Mouse (Mus musculus) limb, embryonic 13.5 days (tissue): ENCODE measurements at regions not wholly inside any gene's neighbourhood (a gene's known extent, or its start where the extent isn't known, plus 50 kb on each side); places are given as distances from the start of the nearest gene placed in this dataset.

Experiments used
- ATAC-seq: fragments of 200-750 bp; cut with Nextera tagmentation; 2 replicates; pipeline ENCODE4 v1.8.0; 2017; ENCODE audit warnings: low read depth, moderate number of reproducible peaks, moderate TSS enrichment; ENCODE audit not compliant: low FRiP score
- H3K27ac ChIP-seq: fragments of 300-500 bp; sonication (generic); 2 replicates; pipeline ENCODE4 v1.5.1; 2015; ENCODE audit warnings: inconsistent platforms, mild to moderate bottlenecking, moderate library complexity
- H3K27me3 ChIP-seq: fragments of 300-500 bp; sonication (generic); 2 replicates; pipeline ENCODE4 v1.6.1; 2015; ENCODE audit warnings: mild to moderate bottlenecking, inconsistent platforms
- H3K36me3 ChIP-seq: fragments of 300-500 bp; sonication (generic); 2 replicates; pipeline ENCODE4 v1.6.1; 2015; ENCODE audit warnings: inconsistent platforms, mild to moderate bottlenecking, moderate library complexity
- H3K4me1 ChIP-seq: fragments of 300-500 bp; sonication (generic); 2 replicates; pipeline ENCODE4 v1.6.1; 2015; ENCODE audit warnings: inconsistent platforms
- H3K4me2 ChIP-seq: fragments of 300-500 bp; sonication (generic); replicated peaks from 2 replicates; pipeline ENCODE4 v1.6.1; 2015; ENCODE audit warnings: inconsistent platforms, mild to moderate bottlenecking, moderate library complexity
- H3K4me3 ChIP-seq: fragments of 300-500 bp; sonication (generic); 2 replicates; pipeline ENCODE4 v1.5.1; 2015; ENCODE audit warnings: moderate library complexity, mild to moderate bottlenecking, inconsistent platforms
- H3K9ac ChIP-seq: fragments of 300-500 bp; sonication (generic); 2 replicates; pipeline ENCODE4 v1.6.1; 2015; ENCODE audit warnings: mild to moderate bottlenecking, inconsistent platforms
- H3K9me3 ChIP-seq: fragments of 300-500 bp; sonication (generic); 2 replicates; pipeline ENCODE4 v1.6.1; 2016; ENCODE audit warnings: inconsistent platforms
- WGBS: fragments of 180-500 bp; shearing (Covaris S2); methylation state at CpG from one replicate; pipeline ENCODE4 v1.1.7; 2015; 5-methylcytosine and 5-hydroxymethylcytosine counted together

- Histone ChIP-seq H3K27ac (no peak overlapping the region), H3K4me1 (no peaks in the 10 kb centered on the region), H3K9ac (no peak overlapping the region), H3K9me3 (no peaks in the 10 kb centered on the region), H3K4me3 (no peak overlapping the region), H3K36me3 (no peaks in the 10 kb centered on the region), H3K27me3 (no peaks in the 10 kb centered on the region), H3K4me2 (no peak overlapping the region)
- 45% methylated on average over 2 of the region's 2 CpGs for WGBS
- no peak for ATAC-seq
Measured at GRCm38 (mm10) chr4:52265196-52265595, 173.8 kb upstream of the Smc2 start.

GRCm38 (mm10) chr4:52282458-52282857, 156.6 kb upstream of the Smc2 start:
- Histone ChIP-seq H3K9ac (no peak overlapping the region), H3K27me3 (no peaks in the 10 kb centered on the region), H3K4me3 (no peak overlapping the region), H3K36me3 (no peaks in the 10 kb centered on the region), H3K27ac (no peak overlapping the region), H3K4me2 (no peak overlapping the region), H3K9me3 (no peaks in the 10 kb centered on the region), H3K4me1 (no peaks in the 10 kb centered on the region)
- no peak for ATAC-seq
- WGBS = 60% methylated on average over 3 of the region's 3 CpGs

GRCm38 (mm10) chr4:52284909-52285308, 154.1 kb upstream of the Smc2 start:
- Histone ChIP-seq H3K4me3 (no peak overlapping the region), H3K9me3 (no peaks in the 10 kb centered on the region), H3K4me2 (no peak overlapping the region), H3K27ac (no peak overlapping the region), H3K9ac (no peak overlapping the region), H3K36me3 (no peaks in the 10 kb centered on the region), H3K27me3 (no peaks in the 10 kb centered on the region), H3K4me1 (no peaks in the 10 kb centered on the region)
- no peak for ATAC-seq
- 73% methylated on average over 2 of the region's 2 CpGs for whole genome bisulfite sequencing

- no peaks in the 10 kb centered on the region for H3K9me3 ChIP-seq
- ATAC-seq = no peak
- no peaks in the 10 kb centered on the region for H3K27me3 ChIP-seq
- H3K27ac ChIP-seq = no peak overlapping the region
- no peak overlapping the region for H3K9ac ChIP-seq
- H3K4me2 ChIP-seq = no peak overlapping the region
- 88% methylated on average over 2 of the region's 2 CpGs for WGBS
- no peaks in the 10 kb centered on the region for H3K36me3 ChIP-seq
- H3K4me3 ChIP-seq = no peak overlapping the region
- H3K4me1 ChIP-seq = no peaks in the 10 kb centered on the region
Measured at GRCm38 (mm10) chr4:52293676-52294075, 145.4 kb upstream of the Smc2 start.

- Histone ChIP-seq H3K27ac (no peak overlapping the region), H3K4me3 (no peak overlapping the region), H3K4me2 (no peak overlapping the region), H3K36me3 (no peaks in the 10 kb centered on the region), H3K27me3 (no peaks in the 10 kb centered on the region), H3K9ac (no peak overlapping the region), H3K9me3 (no peaks in the 10 kb centered on the region), H3K4me1 (no peaks in the 10 kb centered on the region)
- 55% methylated on average over 3 of the region's 3 CpGs for WGBS
- no peak for ATAC-seq
Measured at GRCm38 (mm10) chr4:52299226-52299625, 139.8 kb upstream of the Smc2 start.

- Histone ChIP-seq H3K36me3 (no peaks in the 10 kb centered on the region), H3K9me3 (no peaks in the 10 kb centered on the region), H3K4me1 (no peaks in the 10 kb centered on the region), H3K4me2 (no peak overlapping the region), H3K27me3 (no peaks in the 10 kb centered on the region), H3K9ac (no peak overlapping the region), H3K4me3 (no peak overlapping the region), H3K27ac (no peak overlapping the region)
- no peak for ATAC-seq
- 64% methylated on average over 2 of the region's 2 CpGs for WGBS
Measured at GRCm38 (mm10) chr4:52301653-52302052, 137.4 kb upstream of the Smc2 start.

- H3K4me3 ChIP-seq = no peak overlapping the region
- no peak for ATAC-seq
- 34% methylated on average over 3 of the region's 3 CpGs for WGBS
Measured at GRCm38 (mm10) chr4:52324300-52324699, 114.7 kb upstream of the Smc2 start.

GRCm38 (mm10) chr4:52331361-52331951, 107.6 kb upstream of the Smc2 start:
- H3K36me3 ChIP-seq = no peaks in the 10 kb centered on the region
- H3K27ac ChIP-seq = peak overlapping the region; percentile 48; the same call in 1 of the 2 replicates
- peak; percentile 80 for ATAC-seq

More at GRCm38 (mm10) chr4:52324300-52324699, 114.7 kb upstream of the Smc2 start:
- H3K27me3 ChIP-seq = no peaks in the 10 kb centered on the region
- no peak overlapping the region for H3K4me2 ChIP-seq
- no peaks in the 10 kb centered on the region for H3K9me3 ChIP-seq
- H3K9ac ChIP-seq = no peak overlapping the region
- H3K27ac ChIP-seq = no peak overlapping the region
- no peaks in the 10 kb centered on the region for H3K36me3 ChIP-seq
- H3K4me1 ChIP-seq = no peaks in the 10 kb centered on the region

GRCm38 (mm10) chr4:52336365-52337017, 102.6 kb upstream of the Smc2 start:
- no peaks in the 10 kb centered on the region for H3K9me3 ChIP-seq
- WGBS = 68% methylated on average over 4 of the region's 4 CpGs
- H3K27me3 ChIP-seq = no peaks in the 10 kb centered on the region
- H3K9ac ChIP-seq = no peak overlapping the region
- peaks cover 3% of the 10 kb centered on the region; the same call in 1 of the 2 replicates for H3K4me1 ChIP-seq
- H3K36me3 ChIP-seq = no peaks in the 10 kb centered on the region
- H3K4me2 ChIP-seq = no peak overlapping the region
- H3K4me3 ChIP-seq = no peak overlapping the region
- no peak overlapping the region for H3K27ac ChIP-seq
- ATAC-seq = no peak

More at GRCm38 (mm10) chr4:52331361-52331951, 107.6 kb upstream of the Smc2 start:
- no peaks in the 10 kb centered on the region for H3K27me3 ChIP-seq
- no peak overlapping the region for H3K9ac ChIP-seq
- H3K4me2 ChIP-seq = no peak overlapping the region
- no peaks in the 10 kb centered on the region for H3K9me3 ChIP-seq
- 37% methylated on average over 1 of the region's 1 CpGs for WGBS
- H3K4me3 ChIP-seq = no peak overlapping the region
- H3K4me1 ChIP-seq = peaks cover 6% of the 10 kb centered on the region

- no peak for ATAC-seq
- Histone ChIP-seq H3K27ac (no peak overlapping the region), H3K36me3 (no peaks in the 10 kb centered on the region), H3K9ac (no peak overlapping the region), H3K9me3 (no peaks in the 10 kb centered on the region), H3K4me3 (no peak overlapping the region), H3K4me2 (no peak overlapping the region), H3K27me3 (no peaks in the 10 kb centered on the region), H3K4me1 (no peaks in the 10 kb centered on the region)
Measured at GRCm38 (mm10) chr4:52341245-52341644, 97.8 kb upstream of the Smc2 start.

GRCm38 (mm10) chr4:52361751-52362150, 77.3 kb upstream of the Smc2 start:
- WGBS = 60% methylated on average over 6 of the region's 6 CpGs
- no peaks in the 10 kb centered on the region for H3K9me3 ChIP-seq
- no peak overlapping the region for H3K9ac ChIP-seq
- H3K4me1 ChIP-seq = no peaks in the 10 kb centered on the region
- no peaks in the 10 kb centered on the region for H3K36me3 ChIP-seq
- H3K4me3 ChIP-seq = no peak overlapping the region
- no peak overlapping the region for H3K4me2 ChIP-seq
- ATAC-seq = no peak
- no peaks in the 10 kb centered on the region for H3K27me3 ChIP-seq
- H3K27ac ChIP-seq = no peak overlapping the region

- no peak overlapping the region for H3K27ac ChIP-seq
- no peaks in the 10 kb centered on the region for H3K27me3 ChIP-seq
- WGBS = 70% methylated on average over 4 of the region's 4 CpGs
- no peaks in the 10 kb centered on the region for H3K4me1 ChIP-seq
- no peak overlapping the region for H3K4me3 ChIP-seq
- no peaks in the 10 kb centered on the region for H3K9me3 ChIP-seq
- no peaks in the 10 kb centered on the region for H3K36me3 ChIP-seq
- H3K9ac ChIP-seq = no peak overlapping the region
- no peak for ATAC-seq
- H3K4me2 ChIP-seq = no peak overlapping the region
Measured at GRCm38 (mm10) chr4:52365866-52366265, 73.2 kb upstream of the Smc2 start.

GRCm38 (mm10) chr4:52368527-52368926, 70.5 kb upstream of the Smc2 start:
- WGBS = 86% methylated on average over 3 of the region's 3 CpGs
- ATAC-seq = no peak

More at GRCm38 (mm10) chr4:52368527-52368926, 70.5 kb upstream of the Smc2 start:
- Histone ChIP-seq H3K4me2 (no peak overlapping the region), H3K9me3 (no peaks in the 10 kb centered on the region), H3K4me3 (no peak overlapping the region), H3K27ac (no peak overlapping the region), H3K4me1 (no peaks in the 10 kb centered on the region), H3K36me3 (no peaks in the 10 kb centered on the region), H3K27me3 (no peaks in the 10 kb centered on the region), H3K9ac (no peak overlapping the region)
